Mouse (Mus musculus) small intestine, adult 2 months (tissue): Measurements from ENCODE around the gene Otogl. TPM values are rescaled to one million over a fixed set of nuclear protein-coding genes. Genes with fewer than 3 reads are reported as not detected.

Experiments used
- H3K27ac ChIP-seq: fragments of 200-500 bp; 2 replicates; pipeline ENCODE4 v1.5.1; 2012; ENCODE audit warnings: low read depth, low read length, control low read depth, inconsistent platforms; ENCODE audit not compliant: insufficient read depth
- H3K27me3 ChIP-seq: fragments of 200-500 bp; 2 replicates; pipeline ENCODE4 v1.6.1; 2012; ENCODE audit warnings: mild to moderate bottlenecking, moderate library complexity, low read length, inconsistent platforms; ENCODE audit not compliant: control insufficient read depth, insufficient read depth
- H3K36me3 ChIP-seq: fragments of 200-500 bp; 2 replicates; pipeline ENCODE4 v1.6.1; 2012; ENCODE audit warnings: mild to moderate bottlenecking, low read length, control low read depth, inconsistent platforms; ENCODE audit not compliant: control insufficient read depth, insufficient read depth
- H3K4me1 ChIP-seq: fragments of 200-500 bp; 2 replicates; pipeline ENCODE4 v1.6.1; 2012; ENCODE audit warnings: low read length, inconsistent platforms, mixed read lengths; ENCODE audit not compliant: control insufficient read depth, insufficient read depth, insufficient read length
- H3K4me3 ChIP-seq: fragments of 200-500 bp; 2 replicates; pipeline ENCODE4 v1.5.1; 2012; ENCODE audit warnings: low read depth, mild to moderate bottlenecking, control low read depth, inconsistent platforms, low read length, moderate library complexity
- CTCF ChIP-seq: fragments of 200-500 bp; IDR thresholded peaks from 2 replicates; pipeline ENCODE4 v1.5.1; 2012; ENCODE audit warnings: low read depth, mild to moderate bottlenecking, control low read depth, inconsistent platforms, low read length, moderate library complexity, mixed read lengths; ENCODE audit not compliant: insufficient replicate concordance, insufficient read length; ENCODE audit errors: extremely low read depth
- POLR2A ChIP-seq: fragments of 200-500 bp; IDR thresholded peaks from 2 replicates; pipeline ENCODE4 v1.6.1; 2012; ENCODE audit warnings: low read depth, mild to moderate bottlenecking, control low read depth, inconsistent platforms, low read length, moderate library complexity
- WGBS: fragments of 180-500 bp; shearing (Covaris S2); methylation state at CpG from one replicate; pipeline ENCODE4 v1.1.7; 2018; 5-methylcytosine and 5-hydroxymethylcytosine counted together
- polyA plus RNA-seq: library from polyadenylated mRNA; depleted of rRNA; stranded (reverse); fragments of >200 nt; gene quantifications from 2 replicates; pipeline ENCODE4 v1.2.3, GENCODE M21; 2012; rRNA removed

Otogl gene
- polyA plus RNA-seq = 0.04 TPM in 2 replicates

DNA sequence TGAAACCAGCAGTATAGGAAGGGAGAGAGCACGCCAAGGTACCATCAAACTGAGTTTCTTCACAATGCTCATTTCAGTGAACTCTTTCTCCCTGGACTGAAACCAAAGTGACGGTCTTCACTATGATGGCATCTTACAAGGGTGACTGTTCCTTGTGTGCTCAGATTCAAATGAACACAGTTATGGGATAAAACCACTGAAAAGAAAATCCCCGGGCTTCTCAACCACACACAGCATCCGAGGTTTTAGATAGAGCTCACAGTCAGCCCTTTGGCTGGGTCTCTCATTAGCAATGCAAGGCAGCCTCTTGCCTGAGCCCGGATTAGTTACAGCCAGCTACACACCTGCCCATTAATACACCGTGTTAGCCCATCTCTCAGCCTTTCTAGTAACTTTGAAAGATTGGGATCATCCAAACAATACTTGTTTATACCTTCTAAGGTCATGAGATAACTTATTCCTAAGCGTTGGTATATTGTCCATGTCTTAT, at the start of gene Otogl:
Gene Otogl, minus strand, starts transcription at position 51 of the 490 bp plus-strand sequence.
- H3K4me1 ChIP-seq = no peaks in the 10 kb centered on the region
- H3K4me3 ChIP-seq = no peak within 1 kb of the TSS
- H3K27me3 ChIP-seq = no peaks in the 10 kb centered on the region
- WGBS = 66% methylated on average over 7 of the region's 7 CpGs
- no peaks in the 10 kb centered on the region for H3K36me3 ChIP-seq
- H3K27ac ChIP-seq = no peak within 1 kb of the TSS
- no peak for TF ChIP-seq CTCF
- TF ChIP-seq POLR2A = no peak

DNA sequence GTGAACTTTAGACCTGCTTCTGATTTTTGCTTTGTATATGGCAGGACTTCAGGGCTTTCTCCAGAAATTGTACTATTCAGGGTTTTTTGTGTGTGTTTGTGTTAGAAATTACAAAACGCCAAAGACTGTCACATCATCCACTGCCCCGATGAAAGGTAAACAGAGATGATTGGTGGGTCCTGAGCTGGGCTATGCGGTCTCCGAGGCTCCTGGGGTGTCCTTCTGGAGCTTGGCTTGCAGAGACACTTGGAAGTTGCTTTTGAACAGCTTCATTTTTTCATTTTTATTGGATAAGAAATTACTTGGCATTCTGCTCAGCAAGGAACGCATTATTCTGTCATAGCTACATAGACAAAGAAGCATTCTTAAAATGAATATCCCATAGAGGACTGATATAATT, 44.7 kb upstream of the Otogl start:
- peaks cover 5% of the 10 kb centered on the region; the same call in 1 of the 2 replicates for H3K4me1 ChIP-seq

DNA sequence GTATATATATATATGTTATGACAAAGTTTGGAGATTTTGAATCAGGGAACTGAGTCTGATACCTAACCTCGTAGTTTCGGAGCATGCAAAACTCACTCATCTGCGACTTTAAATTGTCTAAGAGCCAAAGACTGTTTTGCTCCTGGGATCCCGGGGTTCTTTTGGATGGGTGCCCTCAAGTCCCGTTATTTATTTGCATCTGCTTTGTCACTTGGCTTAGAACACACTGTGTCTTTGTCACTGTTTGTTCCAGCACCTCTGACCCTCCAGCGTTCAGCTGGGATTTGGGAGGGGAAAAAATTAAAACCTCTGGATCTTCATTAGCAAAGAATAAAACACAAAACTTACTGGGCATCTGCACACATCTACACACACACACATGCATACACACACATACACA, 42.5 kb upstream of the Otogl start:
- Histone ChIP-seq H3K36me3 (no peaks in the 10 kb centered on the region), H3K4me3 (no peak overlapping the region), H3K4me1 (no peaks in the 10 kb centered on the region), H3K27me3 (no peaks in the 10 kb centered on the region), H3K27ac (no peak overlapping the region)
- 65% methylated on average over 6 of the region's 6 CpGs for WGBS
- TF ChIP-seq CTCF = no peak
- TF ChIP-seq POLR2A = no peak

More for the DNA sequence above, 44.7 kb upstream of the Otogl start:
- H3K27me3 ChIP-seq = no peaks in the 10 kb centered on the region
- WGBS = 72% methylated on average over 5 of the region's 5 CpGs
- no peak overlapping the region for H3K27ac ChIP-seq
- no peak overlapping the region for H3K4me3 ChIP-seq
- TF ChIP-seq POLR2A = no peak
- TF ChIP-seq CTCF = no peak
- no peaks in the 10 kb centered on the region for H3K36me3 ChIP-seq

DNA sequence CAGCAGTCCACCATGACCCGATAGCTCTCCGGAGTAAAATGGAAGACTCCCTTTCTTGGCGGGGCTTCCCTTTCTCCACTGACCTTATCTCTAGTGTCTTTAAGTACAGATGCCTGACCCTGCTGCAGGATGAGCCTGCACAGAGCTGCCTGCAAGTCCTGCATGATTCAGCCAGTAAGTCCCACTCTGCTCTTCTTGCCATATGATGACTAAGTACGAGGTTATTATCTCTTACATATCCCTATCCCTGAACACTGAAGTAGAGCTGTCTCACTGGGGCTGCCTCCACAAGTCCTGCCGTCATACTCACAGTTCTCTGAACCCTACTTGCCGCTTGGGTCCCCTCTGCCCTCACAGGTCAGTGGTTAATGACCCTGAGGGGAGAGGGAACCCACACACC, 39.7 kb upstream of the Otogl start:
- H3K27me3 ChIP-seq = no peaks in the 10 kb centered on the region
- no peak overlapping the region for H3K27ac ChIP-seq
- no peaks in the 10 kb centered on the region for H3K4me1 ChIP-seq
- H3K36me3 ChIP-seq = no peaks in the 10 kb centered on the region
- 91% methylated on average over 6 of the region's 6 CpGs for whole genome bisulfite sequencing
- H3K4me3 ChIP-seq = no peak overlapping the region
- no peak for TF ChIP-seq CTCF
- TF ChIP-seq POLR2A = no peak

DNA sequence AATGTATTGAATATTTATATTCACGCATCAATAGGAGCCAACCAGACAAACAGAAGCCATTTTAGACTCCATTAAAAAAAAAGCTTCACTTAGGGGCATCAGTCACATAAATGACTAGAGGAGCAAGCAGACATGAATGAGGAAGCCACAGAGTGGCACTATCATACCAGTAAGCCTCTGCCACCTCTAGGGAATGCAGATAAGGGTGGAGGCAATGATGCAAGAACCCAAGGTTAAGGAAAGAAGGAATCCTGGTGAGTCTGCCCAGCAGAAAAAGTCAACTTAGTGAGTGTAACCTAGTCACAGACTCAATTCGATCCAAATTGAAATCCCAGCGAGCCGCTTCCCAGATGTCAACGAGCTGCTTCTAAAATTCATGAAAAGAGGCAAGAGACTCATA, 38.0 kb upstream of the Otogl start:
- Histone ChIP-seq H3K27me3 (no peaks in the 10 kb centered on the region), H3K4me3 (no peak overlapping the region), H3K27ac (no peak overlapping the region), H3K4me1 (no peaks in the 10 kb centered on the region), H3K36me3 (no peaks in the 10 kb centered on the region)
- 94% methylated on average over 5 of the region's 5 CpGs for WGBS
- TF ChIP-seq POLR2A (no peak), CTCF (no peak)

DNA sequence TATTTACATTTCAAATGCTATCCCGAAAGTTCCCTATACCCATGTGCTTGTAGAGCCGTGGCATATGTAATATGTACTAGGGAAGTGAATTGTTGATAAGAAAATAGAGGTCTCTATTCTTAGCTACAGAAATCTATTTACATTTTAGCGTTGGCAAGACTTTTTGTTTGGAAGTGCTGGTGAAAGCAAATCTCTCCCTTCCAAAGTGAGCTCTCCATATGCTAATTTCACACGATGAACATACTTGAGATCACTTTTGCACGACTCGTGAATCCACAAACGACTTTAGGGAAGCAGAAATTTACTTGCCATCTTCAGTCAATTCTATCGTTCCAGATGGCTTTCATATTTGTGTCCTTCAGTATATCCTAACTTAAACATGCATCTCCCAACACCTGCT, 36.7 kb upstream of the Otogl start:
- H3K36me3 ChIP-seq = no peaks in the 10 kb centered on the region
- TF ChIP-seq POLR2A (no peak), CTCF (no peak)
- no peaks in the 10 kb centered on the region for H3K4me1 ChIP-seq
- no peak overlapping the region for H3K4me3 ChIP-seq
- H3K27me3 ChIP-seq = no peaks in the 10 kb centered on the region
- 60% methylated on average over 8 of the region's 8 CpGs for WGBS
- H3K27ac ChIP-seq = no peak overlapping the region

DNA sequence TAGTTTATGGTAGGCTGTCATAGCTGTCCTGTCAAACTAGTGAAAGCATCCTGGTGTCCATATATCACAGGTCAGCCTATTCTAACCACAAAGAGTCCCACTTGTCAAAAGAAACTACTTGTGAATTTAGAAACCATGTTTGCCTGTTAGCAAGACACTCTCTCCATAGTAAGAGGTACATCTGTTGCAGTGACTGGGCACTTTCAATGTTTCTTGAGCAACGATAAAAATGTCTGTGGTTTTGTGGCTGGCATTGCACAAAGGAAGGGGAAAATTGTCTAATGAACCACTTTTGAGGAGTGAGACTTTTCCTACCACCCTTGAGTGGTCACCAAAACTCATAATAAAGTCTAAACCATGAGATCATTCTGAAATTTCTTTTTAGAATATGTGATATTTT, 36.1 kb upstream of the Otogl start:
- Histone ChIP-seq H3K27ac (no peak overlapping the region), H3K4me3 (no peak overlapping the region), H3K27me3 (no peaks in the 10 kb centered on the region), H3K4me1 (no peaks in the 10 kb centered on the region), H3K36me3 (no peaks in the 10 kb centered on the region)
- 70% methylated on average over 1 of the region's 1 CpGs for WGBS
- TF ChIP-seq CTCF (no peak), POLR2A (no peak)
